ENCODE assay signal across 13 mouse cellular contexts in the genomic region with DNA sequence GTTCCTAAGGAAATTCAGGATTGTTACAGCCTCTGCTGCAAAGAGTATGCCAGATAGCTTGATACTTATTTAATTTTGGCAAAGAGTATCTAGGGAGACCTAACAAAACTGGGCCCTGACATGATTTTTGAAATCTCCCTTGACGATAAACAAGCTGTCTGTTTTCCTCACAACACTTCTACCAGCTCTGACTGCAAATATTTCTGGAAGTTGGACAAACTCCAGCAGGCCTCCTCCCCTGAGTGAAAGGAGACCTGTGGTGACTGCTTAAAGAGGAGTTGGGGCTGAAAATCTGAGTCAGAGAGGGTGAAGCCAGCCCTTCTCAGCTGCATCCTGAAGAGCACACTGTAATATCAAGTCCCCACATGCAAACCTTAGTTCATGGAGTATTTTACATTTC.
A peak's percentile ranks its signal among the peaks of the same experiment; 100 is the strongest.
DNase-seq lines count a peak whose midpoint lies in the region; ATAC-seq lines count a peak whose summit lies in the region.
"Had no signal": no experiment of that assay in that cellular context is flagged by ENCODE, and none has a peak within 500 bp of the region (broad histone marks: within the 10 kb centered on the region; RNA-seq: fewer than 3 reads in every experiment).

No protein-coding gene starts in this region.

- H3K27me3 ChIP-seq in midbrain, embryonic 15.5 days (replicated peaks) = no peaks in the 10 kb centered on the region
- H3K27me3 ChIP-seq: embryonic facial prominence, embryonic 13.5 days; heart, embryonic 13.5 days had no signal

- no peak for ATAC-seq in erythroblast, adult 5-6 weeks (replicated peaks; ENCODE audit: low FRiP score, poor library complexity, severe bottlenecking)
- no peak for ATAC-seq in midbrain, embryonic 15.5 days (replicated peaks)

- no peaks in the 10 kb centered on the region for H3K9me3 ChIP-seq in midbrain, embryonic 15.5 days
- H3K9me3 ChIP-seq: embryonic facial prominence, embryonic 13.5 days; heart, embryonic 13.5 days had no signal

- H3K4me1 ChIP-seq in midbrain, embryonic 15.5 days = no peaks in the 10 kb centered on the region
- H3K4me1 ChIP-seq: embryonic facial prominence, embryonic 13.5 days; heart, embryonic 13.5 days had no signal

- H3K9ac ChIP-seq in midbrain, embryonic 15.5 days = no peak overlapping the region
- H3K9ac ChIP-seq: embryonic facial prominence, embryonic 13.5 days; heart, embryonic 13.5 days had no signal

- WGBS in midbrain, embryonic 15.5 days = 65% methylated on average over 1 of the region's 1 CpGs

- no peak overlapping the region for H3K27ac ChIP-seq in midbrain, embryonic 15.5 days
- H3K27ac ChIP-seq: embryonic facial prominence, embryonic 13.5 days; heart, embryonic 13.5 days; macrophage had no signal

- peak; percentile 1 for DNase-seq in adrenal gland, postnatal 25 days
- DNase-seq in adrenal gland, adult 18-20 months (ENCODE audit: low spot score in 2 of 2) = no peak
- DNase-seq in ovary, adult 18-20 months (ENCODE audit: low spot score) = peak; percentile 5
- DNase-seq in ovary, postnatal 10 days (ENCODE audit: low spot score) = no peak
- peak; percentile 8 to 18 for DNase-seq in gastrocnemius, adult 8-10 months (ENCODE audit: low spot score in 2 of 2)
- peak; percentile 39 for DNase-seq in lung, postnatal 14 days
- DNase-seq: kidney, postnatal 4 days; thymus, postnatal 36 days had no signal

- no peak overlapping the region for H3K4me2 ChIP-seq in midbrain, embryonic 15.5 days
- H3K4me2 ChIP-seq: embryonic facial prominence, embryonic 13.5 days; heart, embryonic 13.5 days had no signal

- H3K36me3 ChIP-seq in midbrain, embryonic 15.5 days (replicated peaks) = no peaks in the 10 kb centered on the region
- H3K36me3 ChIP-seq: embryonic facial prominence, embryonic 13.5 days; heart, embryonic 13.5 days had no signal

- no peak overlapping the region for H3K4me3 ChIP-seq in midbrain, embryonic 15.5 days
- H3K4me3 ChIP-seq: embryonic facial prominence, embryonic 13.5 days; heart, embryonic 13.5 days had no signal

Comparison
In these comparisons a context has a peak if more than half of its experiments do, and no peak if none do; other contexts are left out.
1. DNase-seq: peak in adrenal gland, postnatal 25 days (single experiment), ovary, adult 18-20 months (single experiment), gastrocnemius, adult 8-10 months (2 of 2) and lung, postnatal 14 days (single experiment); none in adrenal gland, adult 18-20 months (0 of 2) and ovary, postnatal 10 days (single experiment).